Mouse (Mus musculus): ENCODE data around the gene Cd3e.
"Not testable (repeated sequence)": the region's sequence is repeated elsewhere in the genome, so short reads cannot be mapped to it uniquely, and the experiment has no call there.

Cd3e gene

GRCm38 (mm10) chr9:45009180-45010078 lies at the start of gene Cd3e:
Cd3e (minus strand) TSS chr9:45009627.
- no peak for DNase-seq (ENCODE audit: low spot score in 2 of 2)

- no peak for DNase-seq (ENCODE audit: low spot score in 2 of 2)
These were observed 49.0 kb upstream of the Cd3e start for GRCm38 (mm10) chr9:45058304-45058940.

- DNase-seq (ENCODE audit: low spot score in 2 of 2): peak; percentile 62 to 66
These were observed 45.8 kb upstream of the Cd3e start, which contains the start of gene Mpzl3 for GRCm38 (mm10) chr9:45055082-45055713. Mpzl3 (plus strand) TSS chr9:45055186.

GRCm38 (mm10) chr9:45050301-45050700 lies 40.9 kb upstream of the Cd3e start:
- DNase-seq (ENCODE audit: low spot score in 2 of 2): no peak

GRCm38 (mm10) chr9:45049731-45050130 lies 40.3 kb upstream of the Cd3e start:
- DNase-seq (ENCODE audit: low spot score in 2 of 2): no peak

- no peak for DNase-seq (ENCODE audit: low spot score in 2 of 2)
These were observed 39.1 kb upstream of the Cd3e start for GRCm38 (mm10) chr9:45048511-45048910.

- DNase-seq (ENCODE audit: low spot score in 2 of 2): no peak
These were observed 37.5 kb upstream of the Cd3e start for GRCm38 (mm10) chr9:45046973-45047372.

- peak; percentile 11 to 46 for DNase-seq (ENCODE audit: low spot score in 2 of 2)
These were observed 33.5 kb upstream of the Cd3e start for GRCm38 (mm10) chr9:45042947-45043346.

GRCm38 (mm10) chr9:45042056-45042720 lies 32.8 kb upstream of the Cd3e start:
- DNase-seq (ENCODE audit: low spot score in 2 of 2): peak; percentile 67 to 85

GRCm38 (mm10) chr9:45041131-45041838 lies 31.9 kb upstream of the Cd3e start:
- DNase-seq (ENCODE audit: low spot score in 2 of 2): peak; percentile 27 to 48

GRCm38 (mm10) chr9:45040066-45040845 lies 30.8 kb upstream of the Cd3e start:
- DNase-seq (ENCODE audit: low spot score in 2 of 2): no peak

GRCm38 (mm10) chr9:45039499-45039898 lies 30.1 kb upstream of the Cd3e start, which contains the start of gene Mpzl2:
Mpzl2 (plus strand) TSS chr9:45039799.
- no peak for DNase-seq (ENCODE audit: low spot score in 2 of 2)

GRCm38 (mm10) chr9:45037803-45038202 lies 28.4 kb upstream of the Cd3e start:
- DNase-seq (ENCODE audit: low spot score in 2 of 2): not testable (repeated sequence)

GRCm38 (mm10) chr9:45034526-45034925 lies 25.1 kb upstream of the Cd3e start:
- DNase-seq (ENCODE audit: low spot score in 2 of 2): no peak

GRCm38 (mm10) chr9:45032261-45032660 lies 22.8 kb upstream of the Cd3e start:
- DNase-seq (ENCODE audit: low spot score in 2 of 2): no peak

- DNase-seq (ENCODE audit: low spot score in 2 of 2): no peak
These were observed 20.9 kb upstream of the Cd3e start for GRCm38 (mm10) chr9:45030341-45030740.

GRCm38 (mm10) chr9:45027376-45027775 lies 17.9 kb upstream of the Cd3e start:
- DNase-seq (ENCODE audit: low spot score in 2 of 2): no peak

GRCm38 (mm10) chr9:45024187-45024586 lies 14.8 kb upstream of the Cd3e start:
- peak in 1 of 2 experiments; percentile 47 for DNase-seq (ENCODE audit: low spot score in 2 of 2)

- DNase-seq (ENCODE audit: low spot score in 2 of 2): no peak
These were observed 14.2 kb upstream of the Cd3e start for GRCm38 (mm10) chr9:45023638-45024037.

- peak in 1 of 2 experiments; percentile 19 for DNase-seq (ENCODE audit: low spot score in 2 of 2)
These were observed 13.4 kb upstream of the Cd3e start for GRCm38 (mm10) chr9:45022800-45023199.
